Mouse (Mus musculus): ENCODE measurements around the gene Gamt. TPM values are rescaled to one million over a fixed set of nuclear protein-coding genes. Genes with fewer than 3 reads are reported as not detected.

Gamt gene
- polyA plus RNA-seq, 1 experiment from 2014 or later = 19.5 TPM

DNA sequence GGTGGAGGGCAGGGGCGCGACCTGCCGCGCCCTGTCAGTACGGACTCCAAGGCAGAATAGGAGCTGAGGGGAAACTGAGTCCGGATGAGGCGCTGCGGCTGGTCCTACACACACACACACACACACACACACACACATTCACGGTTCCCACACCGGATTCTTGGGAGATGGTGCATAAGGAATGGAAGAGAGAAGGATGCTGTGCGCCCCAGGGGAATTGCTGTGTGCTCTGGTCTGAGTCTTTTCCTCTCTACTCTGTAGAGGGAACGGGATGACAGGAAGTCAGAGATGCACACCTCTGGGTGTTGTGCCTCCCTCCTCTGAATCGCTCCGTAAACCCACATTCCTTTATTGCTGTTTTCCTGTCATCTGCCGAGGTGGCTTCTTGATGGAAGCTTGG is 38.5 kb upstream of the Gamt start:
- H3K4me3 ChIP-seq (ENCODE audit: low read depth, low read length) = peak overlapping the region; percentile 69
- peak overlapping the region; percentile 99 for H3K27ac ChIP-seq (ENCODE audit: low read length)
- peaks cover 59% of the 10 kb centered on the region for H3K4me1 ChIP-seq (ENCODE audit: control insufficient read depth, insufficient read depth, low read length)
- H3K36me3 ChIP-seq (ENCODE audit: control insufficient read depth, insufficient read depth, low read length) = peaks cover 11% of the 10 kb centered on the region
- no peaks in the 10 kb centered on the region for H3K9me3 ChIP-seq (replicated peaks; ENCODE audit: control insufficient read depth, low read length, poor library complexity, severe bottlenecking)
- peak overlapping the region; percentile 95 for H3K4me2 ChIP-seq (ENCODE audit: low read length)
- H3K9ac ChIP-seq (ENCODE audit: low read depth, low read length) = peak overlapping the region; percentile 93
- no peak for ATAC-seq
- WGBS = 4% methylated on average over 15 of the region's 15 CpGs
- H3K27me3 ChIP-seq (ENCODE audit: control insufficient read depth, insufficient read depth, low read depth, low read length) = no peaks in the 10 kb centered on the region

DNA sequence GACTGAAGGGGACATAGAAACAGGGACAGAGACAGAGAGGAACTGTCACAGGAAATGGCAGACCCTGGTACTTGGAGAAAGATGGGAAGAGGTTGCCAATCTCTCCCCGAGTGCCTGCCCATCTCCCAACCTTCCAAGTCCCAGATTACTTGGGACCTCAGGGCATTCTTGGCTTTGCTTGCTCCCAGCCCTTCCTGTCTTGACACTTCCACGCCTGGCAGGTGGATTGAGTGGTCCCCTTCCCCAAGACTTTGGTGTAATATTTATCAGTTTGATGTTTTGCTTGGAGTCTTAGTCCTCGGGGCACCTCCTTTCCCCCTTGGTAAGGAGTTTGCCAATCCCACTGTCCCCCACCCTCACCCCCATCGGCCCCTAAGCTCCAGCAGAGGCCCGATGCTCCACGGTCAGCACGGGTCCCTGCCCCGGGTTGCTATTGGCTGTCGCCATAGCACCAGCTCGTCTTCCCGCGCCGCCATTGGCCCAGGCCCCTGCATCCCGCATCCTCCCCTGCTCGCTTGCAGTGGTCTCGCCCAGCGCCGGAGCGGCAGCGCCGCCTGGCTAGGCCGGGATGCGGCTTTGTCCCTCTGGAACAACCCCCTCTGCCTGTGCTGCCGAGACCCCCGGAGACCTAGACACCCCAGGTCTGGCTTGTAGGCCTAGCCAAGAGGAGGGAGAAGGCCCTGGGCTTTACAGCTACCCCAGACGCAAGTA is 37.9 kb upstream of the Gamt start:
- Histone ChIP-seq H3K9ac (ENCODE audit: low read depth, low read length) (peak overlapping the region; percentile 93), H3K4me3 (ENCODE audit: low read depth, low read length) (peak overlapping the region; percentile 69), H3K9me3 (replicated peaks; ENCODE audit: control insufficient read depth, low read length, poor library complexity, severe bottlenecking) (no peaks in the 10 kb centered on the region), H3K27me3 (ENCODE audit: control insufficient read depth, insufficient read depth, low read depth, low read length) (no peaks in the 10 kb centered on the region), H3K27ac (ENCODE audit: low read length) (peak overlapping the region; percentile 99), H3K36me3 (ENCODE audit: control insufficient read depth, insufficient read depth, low read length) (peaks cover 14% of the 10 kb centered on the region), H3K4me2 (ENCODE audit: low read length) (peak overlapping the region; percentile 95), H3K4me1 (ENCODE audit: control insufficient read depth, insufficient read depth, low read length) (peaks cover 55% of the 10 kb centered on the region)
- ATAC-seq = peak; percentile 79
- 1% methylated on average over 25 of the region's 26 CpGs for WGBS

DNA sequence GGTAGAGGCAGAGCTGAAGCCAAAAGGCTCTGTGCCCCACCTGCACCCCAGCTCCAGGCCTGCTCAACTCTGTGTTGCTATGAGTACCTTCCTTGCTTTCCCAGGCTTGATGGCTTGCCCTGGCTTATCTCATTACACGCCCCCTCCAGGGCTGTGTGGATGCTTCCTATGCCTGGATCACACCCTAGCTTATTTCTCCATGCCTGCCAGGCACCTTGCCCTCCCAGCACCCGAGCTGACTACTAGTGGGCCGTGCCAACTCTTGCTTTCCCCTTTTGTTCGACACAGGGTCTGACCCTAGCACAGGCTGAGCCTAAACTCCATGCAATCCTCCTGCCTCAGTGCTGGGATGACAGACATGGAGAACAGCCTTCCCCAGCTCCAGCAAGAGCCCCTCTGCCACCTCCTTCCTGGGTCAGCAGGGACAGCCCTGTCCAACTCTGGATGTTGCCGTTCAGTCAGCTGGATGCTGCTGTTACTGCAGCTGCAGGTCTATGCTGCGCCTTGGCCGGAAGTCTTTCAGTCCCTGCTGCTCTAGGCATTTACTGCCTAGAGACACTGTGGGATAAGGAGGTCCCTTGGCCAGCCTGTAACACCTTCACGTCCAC is 36.8 kb upstream of the Gamt start:
- 61% methylated on average over 8 of the region's 8 CpGs for WGBS
- H3K27ac ChIP-seq (ENCODE audit: low read length) = peak overlapping the region; percentile 99

DNA sequence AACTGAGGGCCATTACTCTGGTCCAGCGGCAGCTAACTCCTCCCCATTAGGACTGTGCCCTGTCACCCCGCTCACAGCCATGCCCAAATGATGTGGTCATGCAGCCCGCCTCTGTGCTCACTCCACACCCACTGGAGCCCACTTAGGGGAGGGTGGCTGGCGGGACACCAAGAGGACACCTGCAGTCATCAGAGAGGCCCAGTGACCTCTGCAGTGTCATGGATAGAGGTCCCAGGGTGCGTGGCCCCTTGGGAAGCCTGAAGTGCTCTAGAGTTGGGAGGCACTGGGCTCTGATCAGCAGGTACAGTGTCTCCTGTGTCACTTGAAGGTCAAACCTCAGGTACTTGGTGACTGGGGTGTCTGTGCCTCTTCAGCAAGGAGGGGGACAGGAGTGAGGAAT is 36.0 kb upstream of the Gamt start:
- Histone ChIP-seq H3K4me3 (ENCODE audit: low read depth, low read length) (peak overlapping the region; percentile 51), H3K36me3 (ENCODE audit: control insufficient read depth, insufficient read depth, low read length) (peaks cover 8% of the 10 kb centered on the region; the same call in 1 of the 2 replicates), H3K27me3 (ENCODE audit: control insufficient read depth, insufficient read depth, low read depth, low read length) (no peaks in the 10 kb centered on the region), H3K9ac (ENCODE audit: low read depth, low read length) (peak overlapping the region; percentile 79), H3K4me2 (ENCODE audit: low read length) (peak overlapping the region; percentile 76), H3K4me1 (ENCODE audit: control insufficient read depth, insufficient read depth, low read length) (peaks cover 46% of the 10 kb centered on the region), H3K27ac (ENCODE audit: low read length) (peak overlapping the region; percentile 99), H3K9me3 (replicated peaks; ENCODE audit: control insufficient read depth, low read length, poor library complexity, severe bottlenecking) (no peaks in the 10 kb centered on the region)
- no peak for ATAC-seq
- 74% methylated on average over 5 of the region's 5 CpGs for WGBS

More for the DNA sequence above, 36.8 kb upstream of the Gamt start:
- peak overlapping the region; percentile 95 for H3K4me2 ChIP-seq (ENCODE audit: low read length)
- no peaks in the 10 kb centered on the region for H3K9me3 ChIP-seq (replicated peaks; ENCODE audit: control insufficient read depth, low read length, poor library complexity, severe bottlenecking)
- ATAC-seq = no peak
- peaks cover 51% of the 10 kb centered on the region for H3K4me1 ChIP-seq (ENCODE audit: control insufficient read depth, insufficient read depth, low read length)
- no peak overlapping the region for H3K4me3 ChIP-seq (ENCODE audit: low read depth, low read length)
- peaks cover 14% of the 10 kb centered on the region for H3K36me3 ChIP-seq (ENCODE audit: control insufficient read depth, insufficient read depth, low read length)
- H3K9ac ChIP-seq (ENCODE audit: low read depth, low read length) = peak overlapping the region; percentile 79
- H3K27me3 ChIP-seq (ENCODE audit: control insufficient read depth, insufficient read depth, low read depth, low read length) = no peaks in the 10 kb centered on the region

DNA sequence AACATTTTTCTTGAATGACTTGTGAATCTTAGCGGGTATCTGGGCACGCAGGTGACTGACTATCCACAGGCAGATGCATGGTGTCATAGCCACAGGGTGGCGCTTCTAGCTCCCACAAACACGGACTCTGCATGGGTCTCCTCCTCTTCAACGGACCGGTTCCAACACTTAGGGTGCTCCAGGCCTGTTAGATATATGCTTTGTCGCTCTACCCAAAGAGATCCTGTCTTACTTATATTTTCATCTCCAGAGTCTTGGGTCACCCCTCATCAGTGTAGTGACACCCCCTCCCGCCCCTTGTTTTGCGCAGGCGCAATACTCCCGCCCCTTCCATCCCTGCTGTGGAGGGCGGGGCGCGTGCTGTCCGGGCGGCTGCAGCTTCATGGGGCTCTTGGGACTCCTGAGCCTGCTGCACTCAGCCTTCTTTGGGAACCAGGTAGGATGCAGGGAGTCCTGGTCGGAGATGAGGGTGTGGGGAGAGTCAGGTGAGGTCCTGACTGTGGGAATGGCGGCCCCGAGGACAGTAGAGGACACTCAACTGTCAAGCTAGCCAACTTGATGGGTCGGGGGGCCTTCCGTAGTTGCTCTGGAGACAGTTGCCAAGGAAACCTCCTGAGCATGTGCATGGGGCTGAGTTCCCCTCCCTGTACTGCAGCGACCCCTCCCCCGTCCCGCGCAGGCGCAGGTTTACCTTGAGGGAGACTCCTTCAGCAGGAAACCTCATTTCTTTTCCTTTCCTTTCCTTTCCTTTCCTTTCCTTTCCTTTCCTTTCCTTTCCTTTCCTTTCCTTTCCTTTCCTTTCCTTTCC is 35.0 kb upstream of the Gamt start, which contains the start of gene Apc2:
Apc2 (plus strand) TSS at position 360 of the 808 bp plus-strand sequence.
- H3K4me2 ChIP-seq (ENCODE audit: low read length) = peak within 1 kb of the TSS; percentile 76
- H3K9ac ChIP-seq (ENCODE audit: low read depth, low read length) = peak within 1 kb of the TSS; percentile 79
- H3K27me3 ChIP-seq (ENCODE audit: control insufficient read depth, insufficient read depth, low read depth, low read length) = no peaks in the 10 kb centered on the region
- peak; percentile 63 for ATAC-seq
- H3K9me3 ChIP-seq (replicated peaks; ENCODE audit: control insufficient read depth, low read length, poor library complexity, severe bottlenecking) = no peaks in the 10 kb centered on the region
- H3K4me3 ChIP-seq (ENCODE audit: low read depth, low read length) = peak within 1 kb of the TSS; percentile 51
- H3K4me1 ChIP-seq (ENCODE audit: control insufficient read depth, insufficient read depth, low read length) = peaks cover 42% of the 10 kb centered on the region
- peaks cover 8% of the 10 kb centered on the region; the same call in 1 of the 2 replicates for H3K36me3 ChIP-seq (ENCODE audit: control insufficient read depth, insufficient read depth, low read length)
- peak within 1 kb of the TSS; percentile 99 for H3K27ac ChIP-seq (ENCODE audit: low read length)
- 0% methylated on average over 26 of the region's 26 CpGs for WGBS

DNA sequence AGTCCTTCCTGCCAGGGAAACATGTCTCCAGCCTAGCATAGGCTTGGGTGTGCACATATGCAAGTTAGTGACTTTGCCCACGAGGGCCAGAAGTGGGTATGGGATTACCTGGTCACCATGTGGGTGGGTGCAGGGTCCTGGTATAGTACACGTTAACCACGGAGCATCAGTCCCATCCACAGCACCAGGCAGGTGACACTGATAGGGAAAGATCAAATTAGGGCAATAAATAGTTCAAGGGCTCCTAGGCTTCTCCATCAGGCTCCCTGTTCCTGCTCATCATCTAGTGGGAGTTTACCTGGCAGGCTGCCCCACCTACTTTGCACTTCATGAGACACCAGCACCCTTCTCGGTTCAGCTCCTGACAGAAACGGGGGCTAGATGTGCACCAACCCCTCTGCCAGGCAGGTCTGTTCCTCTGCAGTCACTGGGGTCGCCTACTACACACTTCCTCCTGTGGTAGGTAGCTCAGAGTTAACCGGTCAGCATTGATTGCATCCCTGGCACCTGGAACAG is 34.0 kb upstream of the Gamt start:
- no peak for ATAC-seq
- no peaks in the 10 kb centered on the region for H3K9me3 ChIP-seq (replicated peaks; ENCODE audit: control insufficient read depth, low read length, poor library complexity, severe bottlenecking)
- no peak overlapping the region; the same call in 1 of the 2 replicates for H3K4me3 ChIP-seq (ENCODE audit: low read depth, low read length)
- H3K4me1 ChIP-seq (ENCODE audit: control insufficient read depth, insufficient read depth, low read length) = peaks cover 42% of the 10 kb centered on the region
- no peaks in the 10 kb centered on the region for H3K27me3 ChIP-seq (ENCODE audit: control insufficient read depth, insufficient read depth, low read depth, low read length)
- peaks cover 8% of the 10 kb centered on the region; the same call in 1 of the 2 replicates for H3K36me3 ChIP-seq (ENCODE audit: control insufficient read depth, insufficient read depth, low read length)
- H3K4me2 ChIP-seq (ENCODE audit: low read length) = no peak overlapping the region
- H3K27ac ChIP-seq (ENCODE audit: low read length) = peak overlapping the region; percentile 99
- H3K9ac ChIP-seq (ENCODE audit: low read depth, low read length) = no peak overlapping the region
- WGBS = 54% methylated on average over 7 of the region's 7 CpGs

DNA sequence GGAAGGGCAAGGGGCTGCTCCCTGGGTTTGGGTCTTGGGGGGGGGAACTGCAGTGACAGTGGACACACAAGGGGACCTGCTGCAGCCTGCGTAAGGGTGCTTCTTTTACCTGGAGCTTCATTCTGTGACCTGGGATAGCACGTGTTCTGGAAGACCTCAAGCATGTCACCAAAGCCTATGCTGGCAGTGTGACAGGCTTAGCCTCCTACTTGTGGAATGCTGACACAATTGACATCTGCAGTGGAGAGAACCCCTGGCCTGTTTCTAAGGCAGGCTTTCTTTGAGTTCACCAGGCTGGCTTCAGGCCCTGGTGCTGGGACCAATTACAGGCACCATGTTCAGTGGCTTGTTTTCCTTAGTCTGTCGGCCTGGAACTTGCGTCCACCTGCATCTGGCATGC is 33.5 kb upstream of the Gamt start:
- Histone ChIP-seq H3K27ac (ENCODE audit: low read length) (peak overlapping the region; percentile 99; the same call in 1 of the 2 replicates), H3K9ac (ENCODE audit: low read depth, low read length) (no peak overlapping the region), H3K4me2 (ENCODE audit: low read length) (no peak overlapping the region), H3K4me1 (ENCODE audit: control insufficient read depth, insufficient read depth, low read length) (peaks cover 42% of the 10 kb centered on the region), H3K4me3 (ENCODE audit: low read depth, low read length) (no peak overlapping the region), H3K27me3 (ENCODE audit: control insufficient read depth, insufficient read depth, low read depth, low read length) (no peaks in the 10 kb centered on the region), H3K9me3 (replicated peaks; ENCODE audit: control insufficient read depth, low read length, poor library complexity, severe bottlenecking) (no peaks in the 10 kb centered on the region), H3K36me3 (ENCODE audit: control insufficient read depth, insufficient read depth, low read length) (peaks cover 8% of the 10 kb centered on the region; the same call in 1 of the 2 replicates)
- no peak for ATAC-seq
- 74% methylated on average over 4 of the region's 4 CpGs for WGBS

DNA sequence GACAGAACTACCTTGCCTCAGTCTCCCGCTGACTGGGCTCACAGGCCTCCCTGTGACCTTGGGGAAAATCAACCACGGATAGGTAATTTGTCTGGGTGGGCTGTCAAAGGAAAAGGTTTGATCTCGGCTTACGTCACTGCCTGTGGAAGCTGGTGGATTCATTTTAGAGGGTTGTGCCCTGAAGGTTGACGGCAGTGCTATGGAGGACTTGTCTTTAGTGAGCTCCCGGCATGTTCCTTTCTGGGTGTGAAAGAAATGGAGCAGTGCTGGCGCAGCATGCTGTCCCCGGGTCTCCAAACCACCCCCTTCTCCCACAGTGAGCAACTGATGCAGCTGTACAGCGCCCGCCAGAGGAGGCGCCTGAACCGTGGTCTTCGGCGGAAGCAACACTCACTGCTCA is 32.5 kb upstream of the Gamt start:
- H3K36me3 ChIP-seq (ENCODE audit: control insufficient read depth, insufficient read depth, low read length) = peaks cover 8% of the 10 kb centered on the region; the same call in 1 of the 2 replicates
- H3K4me3 ChIP-seq (ENCODE audit: low read depth, low read length) = peak overlapping the region; percentile 77
- H3K9me3 ChIP-seq (replicated peaks; ENCODE audit: control insufficient read depth, low read length, poor library complexity, severe bottlenecking) = no peaks in the 10 kb centered on the region
- no peak for ATAC-seq
- WGBS = 24% methylated on average over 14 of the region's 14 CpGs
- no peak overlapping the region for H3K27ac ChIP-seq (ENCODE audit: low read length)
- H3K9ac ChIP-seq (ENCODE audit: low read depth, low read length) = peak overlapping the region; percentile 88
- H3K27me3 ChIP-seq (ENCODE audit: control insufficient read depth, insufficient read depth, low read depth, low read length) = no peaks in the 10 kb centered on the region
- H3K4me2 ChIP-seq (ENCODE audit: low read length) = peak overlapping the region; percentile 98
- peaks cover 38% of the 10 kb centered on the region for H3K4me1 ChIP-seq (ENCODE audit: control insufficient read depth, insufficient read depth, low read length)

Measured in midbrain, embryonic 16.5 days (tissue).